Mouse (Mus musculus): Measurements from ENCODE around the gene Bcap29.

DNA sequence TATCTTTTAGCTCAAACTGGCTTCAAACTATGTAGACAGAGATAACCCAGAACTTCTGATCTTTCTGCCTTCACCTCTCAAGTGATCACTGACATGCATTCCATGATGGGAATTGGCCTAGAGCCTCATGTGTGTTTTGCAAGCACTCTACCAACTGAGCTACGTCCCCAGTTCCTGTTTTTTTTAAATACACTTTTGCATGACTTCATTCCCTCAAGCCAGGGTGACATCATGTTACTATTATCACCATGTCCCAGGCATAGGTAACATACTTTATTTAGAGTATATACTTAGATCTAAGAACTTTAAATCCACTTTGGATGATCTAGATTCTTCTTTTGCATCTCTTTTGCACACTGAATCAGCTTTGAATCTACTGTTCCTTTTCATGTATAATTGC lies 88.4 kb downstream of the Bcap29 start:
- TF ChIP-seq POLR2A (IDR thresholded peaks at IDR 0.05; ENCODE audit: insufficient read length, low read depth) (no peak), TCF3 (IDR thresholded peaks at IDR 0.05; ENCODE audit: insufficient read length, low read depth) (no peak), USF1 (IDR thresholded peaks at IDR 0.05; ENCODE audit: low read depth) (no peak), MAX (IDR thresholded peaks at IDR 0.05; ENCODE audit: low read depth) (no peak), E2F4 (IDR thresholded peaks at IDR 0.05; ENCODE audit: insufficient read depth) (no peak), MYOD1 (IDR thresholded peaks at IDR 0.05; ENCODE audit: control insufficient read depth in 1 of 3, insufficient read length in 2 of 3, low read depth in 2 of 3) (no peak), MYOG (IDR thresholded peaks at IDR 0.05; ENCODE audit: control insufficient read depth in 1 of 3, insufficient read depth in 1 of 3, insufficient read length in 2 of 3, low read depth in 2 of 3) (no peak), SRF (IDR thresholded peaks at IDR 0.05; ENCODE audit: control insufficient read depth, insufficient read length, low read depth) (no peak), REST (IDR thresholded peaks at IDR 0.05; ENCODE audit: insufficient read depth, insufficient read length) (no peak), TCF12 (IDR thresholded peaks at IDR 0.05; ENCODE audit: insufficient read depth, poor library complexity, severe bottlenecking) (no peak), CEBPB (IDR thresholded peaks at IDR 0.05; ENCODE audit: insufficient read depth, poor library complexity, severe bottlenecking) (no peak)

All from myocyte (in vitro differentiated cells).